Mouse (Mus musculus): ENCODE results near the gene Maats1.

- TF ChIP-seq ZNF384 (IDR thresholded peaks at IDR 0.05; ENCODE audit: low read depth, low read length) (no peak), MAFK (IDR thresholded peaks at IDR 0.05; ENCODE audit: insufficient read depth, low read depth, low read length) (no peak), ZC3H11A (IDR thresholded peaks at IDR 0.05; ENCODE audit: borderline replicate concordance, low read depth, low read length) (no peak)
These were observed 23.4 kb upstream of the Maats1 start for GRCm38 (mm10) chr16:38365390-38365789.

All from ES-E14 (cell line).